Mouse (Mus musculus) cerebellum, postnatal 36 days (tissue): ENCODE measurements around the gene Nadsyn1.
A peak's percentile ranks its signal among the peaks of the same experiment; 100 is the strongest.

Source experiments
- DNase-seq, 2 experiments: peaks; one replicate each; pipeline ENCODE4 v3.0.0; 2021 to 2022; ENCODE audit warnings: mixed read lengths in 2 of 2

Gene Nadsyn1

GRCm38 (mm10) chr7:143822375-143823265 lies at the start of gene Nadsyn1, which contains the start of gene Dhcr7:
Gene Nadsyn1 (minus strand): TSS chr7:143822849.
Gene Dhcr7 (plus strand): TSS chr7:143823145.
- DNase-seq: peak; percentile 97 to 99

- DNase-seq: no peak
Observed at GRCm38 (mm10) chr7:143868874-143869273, 46.2 kb upstream of the Nadsyn1 start.

GRCm38 (mm10) chr7:143866538-143866937 lies 43.9 kb upstream of the Nadsyn1 start, which contains the start of gene Gm498:
Gene Gm498 (plus strand): TSS chr7:143866838.
- no peak for DNase-seq

GRCm38 (mm10) chr7:143848768-143849482 lies 26.3 kb upstream of the Nadsyn1 start:
- DNase-seq: no peak

- no peak for DNase-seq
Observed at GRCm38 (mm10) chr7:143848127-143848767, 25.6 kb upstream of the Nadsyn1 start.

- no peak for DNase-seq
Observed at GRCm38 (mm10) chr7:143841301-143841700, 18.7 kb upstream of the Nadsyn1 start.

- peak; percentile 41 to 53 for DNase-seq
Observed at GRCm38 (mm10) chr7:143840121-143840520, 17.5 kb upstream of the Nadsyn1 start.

GRCm38 (mm10) chr7:143837705-143838358 lies 15.2 kb upstream of the Nadsyn1 start:
- DNase-seq: no peak

GRCm38 (mm10) chr7:143834972-143835371 lies 12.3 kb upstream of the Nadsyn1 start:
- no peak for DNase-seq

- DNase-seq: no peak
Observed at GRCm38 (mm10) chr7:143834316-143834715, 11.7 kb upstream of the Nadsyn1 start.

- no peak for DNase-seq
Observed at GRCm38 (mm10) chr7:143833581-143834190, 11.0 kb upstream of the Nadsyn1 start.

- no peak for DNase-seq
Observed at GRCm38 (mm10) chr7:143832611-143833010, 10.0 kb upstream of the Nadsyn1 start.

GRCm38 (mm10) chr7:143832196-143832595 lies 9.5 kb upstream of the Nadsyn1 start:
- DNase-seq: no peak

- peak in 1 of 2 experiments; percentile 14 for DNase-seq
Observed at GRCm38 (mm10) chr7:143830399-143830798, 7.8 kb upstream of the Nadsyn1 start.

- peak; percentile 94 to 96 for DNase-seq
Observed at GRCm38 (mm10) chr7:143829504-143830331, 7.1 kb upstream of the Nadsyn1 start.

- DNase-seq: no peak
Observed at GRCm38 (mm10) chr7:143826985-143827384, 4.3 kb upstream of the Nadsyn1 start.

GRCm38 (mm10) chr7:143823266-143823605 lies 587 bp upstream of the Nadsyn1 start:
- DNase-seq: no peak

GRCm38 (mm10) chr7:143821241-143821640 lies 1.4 kb downstream of the Nadsyn1 start:
- no peak for DNase-seq

- no peak for DNase-seq
Observed at GRCm38 (mm10) chr7:143819201-143819600, 3.4 kb downstream of the Nadsyn1 start.

- DNase-seq: no peak
Observed at GRCm38 (mm10) chr7:143808909-143809308, 13.7 kb downstream of the Nadsyn1 start.

- DNase-seq: no peak
Observed at GRCm38 (mm10) chr7:143805199-143805624, 17.4 kb downstream of the Nadsyn1 start.
